Mouse (Mus musculus) intestine, embryonic 14.5 days (tissue): ENCODE results near the gene Plcb4. TPM values are rescaled to one million over a fixed set of nuclear protein-coding genes. Genes with fewer than 3 reads are reported as not detected.

Experiments used
- ATAC-seq: fragments of 200-750 bp; cut with Nextera tagmentation; replicated peaks from 2 replicates; pipeline ENCODE4 v1.8.0; 2017; ENCODE audit warnings: low read depth, moderate number of reproducible peaks, moderate TSS enrichment, moderate library complexity; ENCODE audit not compliant: low FRiP score, low TSS enrichment
- DNase-seq: peaks from one replicate; pipeline ENCODE4 v3.0.0-alpha.2; 2018; ENCODE audit warnings: low spot score
- H3K27ac ChIP-seq: fragments of 300-500 bp; sonication (generic); 2 replicates; pipeline ENCODE4 v1.5.1; 2014; ENCODE audit warnings: low read depth, mild to moderate bottlenecking, control low read depth
- H3K27me3 ChIP-seq: fragments of 300-500 bp; sonication (generic); replicated peaks from 2 replicates; pipeline ENCODE4 v1.6.1; 2014; ENCODE audit warnings: low read length, control low read depth; ENCODE audit not compliant: control insufficient read depth, insufficient read depth
- H3K36me3 ChIP-seq: fragments of 300-500 bp; sonication (generic); 2 replicates; pipeline ENCODE4 v1.6.1; 2014; ENCODE audit warnings: low read length, control low read depth; ENCODE audit not compliant: control insufficient read depth, insufficient read depth
- H3K4me1 ChIP-seq: fragments of 300-500 bp; sonication (generic); replicated peaks from 2 replicates; pipeline ENCODE4 v1.6.1; 2014; ENCODE audit warnings: low read length, control low read depth, mixed read lengths; ENCODE audit not compliant: control insufficient read depth, insufficient read depth
- H3K4me2 ChIP-seq: fragments of 300-500 bp; sonication (generic); 2 replicates; pipeline ENCODE4 v1.6.1; 2014; ENCODE audit warnings: low read length
- H3K4me3 ChIP-seq: fragments of 300-500 bp; sonication (generic); 2 replicates; pipeline ENCODE4 v1.5.1; 2014; ENCODE audit warnings: low read depth, low read length, control low read depth, mixed read lengths
- H3K9ac ChIP-seq: fragments of 300-500 bp; sonication (generic); 2 replicates; pipeline ENCODE4 v1.6.1; 2014; ENCODE audit warnings: mild to moderate bottlenecking, low read length
- H3K9me3 ChIP-seq: fragments of 300-500 bp; sonication (generic); 2 replicates; pipeline ENCODE4 v1.6.1; 2016; ENCODE audit warnings: low read length, control low read depth; ENCODE audit not compliant: control insufficient read depth
- WGBS: fragments of 180-500 bp; shearing (Covaris S2); extraction: QIAGEN DNeasy Blood & Tissue Kit; methylation state at CpG from one replicate; pipeline ENCODE4 v1.1.7; 2014; 5-methylcytosine and 5-hydroxymethylcytosine counted together
- polyA plus RNA-seq: library from polyadenylated mRNA; unstranded; fragments of >200 nt; fragmentation: Nextera tagmentation; extraction: Ambion mirVana; gene quantifications from 2 replicates; pipeline ENCODE4 v1.2.1, GENCODE M21; 2014

Gene Plcb4
- polyA plus RNA-seq, 1 experiment from 2014 or later: 19.4 TPM

GRCm38 (mm10) chr2:135677601-135678000, 18.8 kb downstream of the Plcb4 start:
- Histone ChIP-seq H3K27me3 (no peaks in the 10 kb centered on the region), H3K4me2 (no peak overlapping the region), H3K27ac (no peak overlapping the region), H3K9me3 (no peaks in the 10 kb centered on the region), H3K4me3 (no peak overlapping the region), H3K4me1 (no peaks in the 10 kb centered on the region), H3K9ac (no peak overlapping the region), H3K36me3 (no peaks in the 10 kb centered on the region)
- WGBS: 75% methylated on average over 5 of the region's 5 CpGs
- peak; percentile 47 for DNase-seq
- no peak for ATAC-seq

- Histone ChIP-seq H3K4me2 (no peak overlapping the region), H3K36me3 (no peaks in the 10 kb centered on the region), H3K27me3 (no peaks in the 10 kb centered on the region), H3K4me1 (no peaks in the 10 kb centered on the region), H3K9ac (no peak overlapping the region), H3K9me3 (no peaks in the 10 kb centered on the region), H3K27ac (no peak overlapping the region), H3K4me3 (no peak overlapping the region)
- no peak for DNase-seq
- 79% methylated on average over 8 of the region's 8 CpGs for WGBS
- no peak for ATAC-seq
These were observed 21.2 kb downstream of the Plcb4 start for GRCm38 (mm10) chr2:135680001-135680400.

GRCm38 (mm10) chr2:135680406-135681134, 21.8 kb downstream of the Plcb4 start:
- Histone ChIP-seq H3K27ac (no peak overlapping the region), H3K36me3 (no peaks in the 10 kb centered on the region), H3K27me3 (no peaks in the 10 kb centered on the region), H3K4me3 (no peak overlapping the region), H3K9me3 (no peaks in the 10 kb centered on the region), H3K4me1 (no peaks in the 10 kb centered on the region), H3K4me2 (no peak overlapping the region), H3K9ac (no peak overlapping the region)
- 93% methylated on average over 5 of the region's 5 CpGs for WGBS
- DNase-seq (no peak), ATAC-seq (no peak)

GRCm38 (mm10) chr2:135683684-135684440, 25.1 kb downstream of the Plcb4 start:
- Histone ChIP-seq H3K9me3 (no peaks in the 10 kb centered on the region), H3K4me3 (no peak overlapping the region), H3K4me1 (no peaks in the 10 kb centered on the region), H3K27me3 (no peaks in the 10 kb centered on the region), H3K9ac (no peak overlapping the region), H3K27ac (no peak overlapping the region), H3K36me3 (no peaks in the 10 kb centered on the region), H3K4me2 (no peak overlapping the region)
- ATAC-seq (no peak), DNase-seq (peak; percentile 24)
- WGBS: 76% methylated on average over 10 of the region's 10 CpGs

- H3K27me3 ChIP-seq: no peaks in the 10 kb centered on the region
- no peak overlapping the region for H3K27ac ChIP-seq
- H3K9ac ChIP-seq: no peak overlapping the region
- H3K36me3 ChIP-seq: no peaks in the 10 kb centered on the region
- H3K4me1 ChIP-seq: no peaks in the 10 kb centered on the region
- peak; percentile 38 for DNase-seq
- H3K9me3 ChIP-seq: no peaks in the 10 kb centered on the region
- ATAC-seq: no peak
- no peak overlapping the region for H3K4me2 ChIP-seq
- no peak overlapping the region for H3K4me3 ChIP-seq
- 49% methylated on average over 4 of the region's 4 CpGs for WGBS
These were observed 27.9 kb downstream of the Plcb4 start for GRCm38 (mm10) chr2:135686692-135687091.

- no peaks in the 10 kb centered on the region for H3K36me3 ChIP-seq
- no peak overlapping the region for H3K4me3 ChIP-seq
- no peaks in the 10 kb centered on the region for H3K9me3 ChIP-seq
- DNase-seq (peak; percentile 45), ATAC-seq (no peak)
- no peaks in the 10 kb centered on the region for H3K4me1 ChIP-seq
- H3K27me3 ChIP-seq: no peaks in the 10 kb centered on the region
- H3K4me2 ChIP-seq: no peak overlapping the region
- H3K9ac ChIP-seq: no peak overlapping the region
- 80% methylated on average over 5 of the region's 5 CpGs for WGBS
- H3K27ac ChIP-seq: no peak overlapping the region
These were observed 28.8 kb downstream of the Plcb4 start for GRCm38 (mm10) chr2:135687585-135687984.

DNA sequence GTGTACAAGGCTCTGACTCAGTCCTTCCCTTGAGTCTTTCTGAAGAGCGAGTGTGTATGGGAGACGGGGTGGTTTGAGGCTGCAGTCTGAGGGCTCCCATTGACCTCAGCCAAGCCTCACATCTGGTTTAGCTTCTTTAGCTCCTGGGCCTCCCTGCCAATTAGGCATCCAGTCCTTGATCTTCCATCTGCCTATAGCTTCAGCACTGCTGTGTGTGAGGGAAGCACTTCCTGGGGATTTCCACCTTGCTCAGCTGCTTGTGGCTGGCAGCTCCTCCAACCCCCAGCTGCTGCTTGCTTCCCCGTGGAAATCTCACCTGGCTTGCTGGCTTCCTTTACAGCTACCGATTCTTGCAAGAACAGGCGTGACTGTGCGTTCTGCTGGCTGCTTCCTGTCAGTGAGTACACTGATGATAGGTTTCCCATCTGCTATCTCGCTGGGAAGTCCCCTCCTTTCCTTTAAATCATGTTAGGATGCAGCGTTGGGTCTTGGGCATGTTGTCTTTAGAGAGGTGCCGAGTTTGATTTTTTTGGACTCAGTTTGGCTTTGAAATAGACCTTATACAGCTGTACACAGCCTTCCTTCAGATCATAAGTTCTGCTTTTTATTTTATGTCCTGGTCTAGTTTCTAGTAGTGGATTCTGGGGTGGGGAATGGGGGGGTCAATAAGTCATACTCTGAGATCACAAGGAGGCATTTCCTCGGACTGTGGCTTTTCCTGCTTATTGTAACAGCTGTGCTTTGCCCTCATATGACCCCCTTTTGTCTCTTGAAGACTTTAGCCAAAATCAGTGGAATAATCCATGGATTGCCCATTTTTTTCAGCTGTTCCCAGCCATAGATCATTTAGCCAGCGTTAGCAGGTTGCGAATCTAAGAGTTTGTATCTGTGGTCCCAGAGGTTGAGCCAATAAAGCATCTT, 34.0 kb downstream of the Plcb4 start:
- H3K4me3 ChIP-seq: no peak overlapping the region
- 0 out of 2 replicates have a peak, but pooled peaks cover 3% of the 10 kb centered on the region for H3K9me3 ChIP-seq
- peaks cover 3% of the 10 kb centered on the region; the same call in 1 of the 2 replicates for H3K4me1 ChIP-seq
- no peak overlapping the region for H3K9ac ChIP-seq
- no peak for ATAC-seq
- peak; percentile 50 for DNase-seq
- no peaks in the 10 kb centered on the region for H3K27me3 ChIP-seq
- H3K4me2 ChIP-seq: no peak overlapping the region
- no peak overlapping the region for H3K27ac ChIP-seq
- WGBS: 47% methylated on average over 12 of the region's 12 CpGs
- H3K36me3 ChIP-seq: no peaks in the 10 kb centered on the region

- no peak for DNase-seq
- WGBS: 89% methylated on average over 7 of the region's 7 CpGs
- Histone ChIP-seq H3K9me3 (0 out of 2 replicates have a peak, but pooled peaks cover 3% of the 10 kb centered on the region), H3K4me2 (no peak overlapping the region), H3K36me3 (no peaks in the 10 kb centered on the region), H3K4me3 (no peak overlapping the region), H3K27me3 (no peaks in the 10 kb centered on the region), H3K27ac (no peak overlapping the region), H3K9ac (no peak overlapping the region), H3K4me1 (no peaks in the 10 kb centered on the region)
- ATAC-seq: no peak
These were observed 42.0 kb downstream of the Plcb4 start for GRCm38 (mm10) chr2:135700686-135701413.
